Comparison of ENCODE assay signal across 8 mouse cellular contexts in genomic region chr17:53387581-53388473, GRCm38 (mm10).
DNase-seq lines count a peak whose midpoint lies in the region; ATAC-seq and TF ChIP-seq lines count a peak whose summit lies in the region.

No protein-coding gene starts in this region.

- no peaks in the 10 kb centered on the region for H3K27me3 ChIP-seq in forebrain, embryonic 11.5 days (ENCODE audit: control insufficient read depth, insufficient read depth, low read length)
- H3K27me3 ChIP-seq in forebrain, embryonic 10.5 days (ENCODE audit: poor library complexity, severe bottlenecking), result no peaks in the 10 kb centered on the region
- H3K27me3 ChIP-seq in thymus, adult 2 months (ENCODE audit: control insufficient read depth, insufficient read depth, low read length), result no peaks in the 10 kb centered on the region
- H3K27me3 ChIP-seq in hindbrain, embryonic 13.5 days, result no peaks in the 10 kb centered on the region
- no peaks in the 10 kb centered on the region for H3K27me3 ChIP-seq in stomach, postnatal 0 days (ENCODE audit: control insufficient read depth, insufficient read depth, low read length)
- H3K27me3 ChIP-seq in intestine, embryonic 15.5 days (replicated peaks), result no peaks in the 10 kb centered on the region

- no peak overlapping the region for H3K4me2 ChIP-seq in forebrain, embryonic 11.5 days (ENCODE audit: low read depth, low read length, severe bottlenecking)
- no peak overlapping the region for H3K4me2 ChIP-seq in hindbrain, embryonic 13.5 days
- H3K4me2 ChIP-seq in stomach, postnatal 0 days (replicated peaks; ENCODE audit: low read depth), result no peak overlapping the region
- H3K4me2 ChIP-seq in intestine, embryonic 15.5 days (replicated peaks), result no peak overlapping the region

- WGBS in forebrain, embryonic 11.5 days, result 53% methylated on average over 6 of the region's 6 CpGs
- WGBS in forebrain, embryonic 10.5 days, result 58% methylated on average over 6 of the region's 6 CpGs
- WGBS in thymus, adult 2 months, result 44% methylated on average over 6 of the region's 6 CpGs
- WGBS in hindbrain, embryonic 13.5 days, result 50% methylated on average over 6 of the region's 6 CpGs
- WGBS in stomach, postnatal 0 days, result 34% methylated on average over 6 of the region's 6 CpGs
- WGBS in intestine, embryonic 15.5 days, result 44% methylated on average over 6 of the region's 6 CpGs

- no peaks in the 10 kb centered on the region for H3K36me3 ChIP-seq in forebrain, embryonic 11.5 days (ENCODE audit: control insufficient read depth, insufficient read depth, low read length)
- H3K36me3 ChIP-seq in forebrain, embryonic 10.5 days (replicated peaks), result no peaks in the 10 kb centered on the region
- no peaks in the 10 kb centered on the region for H3K36me3 ChIP-seq in thymus, adult 2 months (ENCODE audit: control insufficient read depth, insufficient read depth, low read length)
- H3K36me3 ChIP-seq in hindbrain, embryonic 13.5 days, result no peaks in the 10 kb centered on the region
- no peaks in the 10 kb centered on the region for H3K36me3 ChIP-seq in stomach, postnatal 0 days (ENCODE audit: control insufficient read depth, insufficient read depth, low read length)
- no peaks in the 10 kb centered on the region for H3K36me3 ChIP-seq in intestine, embryonic 15.5 days

- no peak for TF ChIP-seq CTCF in thymus, adult 2 months (IDR thresholded peaks at IDR 0.05; ENCODE audit: borderline replicate concordance, control insufficient read depth, extremely low read depth, insufficient read depth, low read length, poor library complexity)
- TF ChIP-seq CTCF in stomach, postnatal 0 days (IDR thresholded peaks at IDR 0.05; ENCODE audit: low read depth), result peak; percentile 72

- no peak overlapping the region for H3K27ac ChIP-seq in forebrain, embryonic 11.5 days (ENCODE audit: low read depth, low read length)
- no peak overlapping the region for H3K27ac ChIP-seq in forebrain, embryonic 10.5 days
- no peak overlapping the region for H3K27ac ChIP-seq in thymus, adult 2 months (ENCODE audit: control insufficient read depth, insufficient read depth, low read length)
- no peak overlapping the region for H3K27ac ChIP-seq in hindbrain, embryonic 13.5 days
- no peak overlapping the region for H3K27ac ChIP-seq in stomach, postnatal 0 days (replicated peaks)
- no peak overlapping the region for H3K27ac ChIP-seq in intestine, embryonic 15.5 days

- no peak overlapping the region for H3K4me3 ChIP-seq in forebrain, embryonic 11.5 days (ENCODE audit: low read depth, low read length)
- H3K4me3 ChIP-seq in forebrain, embryonic 10.5 days, result no peak overlapping the region
- no peak overlapping the region for H3K4me3 ChIP-seq in thymus, adult 2 months (ENCODE audit: control insufficient read depth, insufficient read depth, low read length)
- H3K4me3 ChIP-seq in hindbrain, embryonic 13.5 days, result no peak overlapping the region
- H3K4me3 ChIP-seq in stomach, postnatal 0 days (ENCODE audit: low read depth, low read length), result no peak overlapping the region
- no peak overlapping the region for H3K4me3 ChIP-seq in intestine, embryonic 15.5 days (replicated peaks)

- H3K9me3 ChIP-seq in forebrain, embryonic 11.5 days (ENCODE audit: control insufficient read depth, low read length), result no peaks in the 10 kb centered on the region
- no peaks in the 10 kb centered on the region for H3K9me3 ChIP-seq in forebrain, embryonic 10.5 days
- no peaks in the 10 kb centered on the region for H3K9me3 ChIP-seq in hindbrain, embryonic 13.5 days
- H3K9me3 ChIP-seq in stomach, postnatal 0 days (ENCODE audit: control insufficient read depth, low read length), result no peaks in the 10 kb centered on the region
- no peaks in the 10 kb centered on the region for H3K9me3 ChIP-seq in intestine, embryonic 15.5 days

- no peak for DNase-seq in forebrain, embryonic 11.5 days (ENCODE audit: low spot score)
- DNase-seq in forebrain, embryonic 10.5 days (ENCODE audit: extremely low spot score, low spot score), result no peak
- peak; percentile 6 for DNase-seq in thymus, adult 2 months
- DNase-seq in thymus, postnatal 14 days, result no peak
- DNase-seq in stomach, postnatal 0 days (ENCODE audit: low spot score), result no peak
- no peak for DNase-seq in cerebellum, adult 11-12 months

- peak; percentile 56; the same call in 1 of the 2 replicates for ATAC-seq in forebrain, embryonic 11.5 days (replicated peaks; ENCODE audit: low FRiP score)
- peak; percentile 75 for ATAC-seq in hindbrain, embryonic 13.5 days (ENCODE audit: low FRiP score)
- no peak for ATAC-seq in stomach, postnatal 0 days (ENCODE audit: low FRiP score, low TSS enrichment)
- ATAC-seq in intestine, embryonic 15.5 days, result no peak

- no peak for TF ChIP-seq POLR2A in thymus, adult 2 months (IDR thresholded peaks at IDR 0.05; ENCODE audit: control insufficient read depth, extremely low read depth, insufficient read depth, low read length, poor library complexity)

- H3K4me1 ChIP-seq in forebrain, embryonic 11.5 days (replicated peaks; ENCODE audit: control insufficient read depth, insufficient read depth, low read length), result no peaks in the 10 kb centered on the region
- H3K4me1 ChIP-seq in forebrain, embryonic 10.5 days, result no peaks in the 10 kb centered on the region
- no peaks in the 10 kb centered on the region for H3K4me1 ChIP-seq in thymus, adult 2 months (replicated peaks; ENCODE audit: control insufficient read depth, insufficient read depth, low read length)
- no peaks in the 10 kb centered on the region for H3K4me1 ChIP-seq in hindbrain, embryonic 13.5 days (replicated peaks)
- no peaks in the 10 kb centered on the region for H3K4me1 ChIP-seq in stomach, postnatal 0 days (replicated peaks; ENCODE audit: control insufficient read depth, insufficient read depth)
- H3K4me1 ChIP-seq in intestine, embryonic 15.5 days (replicated peaks), result no peaks in the 10 kb centered on the region

- TF ChIP-seq EP300 in stomach, postnatal 0 days (optimal IDR thresholded peaks at IDR 0.05), result no peak

- H3K9ac ChIP-seq in forebrain, embryonic 11.5 days (ENCODE audit: low read length), result no peak overlapping the region
- H3K9ac ChIP-seq in hindbrain, embryonic 13.5 days, result no peak overlapping the region
- no peak overlapping the region for H3K9ac ChIP-seq in stomach, postnatal 0 days (ENCODE audit: low read length)
- H3K9ac ChIP-seq in intestine, embryonic 15.5 days, result no peak overlapping the region

Comparison
In these comparisons a context has a peak if more than half of its experiments do, and no peak if none do; other contexts are left out.
1. ATAC-seq: peak in forebrain, embryonic 11.5 days (single experiment) and hindbrain, embryonic 13.5 days (single experiment); none in stomach, postnatal 0 days (single experiment) and intestine, embryonic 15.5 days (single experiment).